Mouse (Mus musculus): Measurements from ENCODE around the gene Card11. TPM values are rescaled to one million over a fixed set of nuclear protein-coding genes. Genes with fewer than 3 reads are reported as not detected.

Card11 gene
- polyA plus RNA-seq, 1 experiment from 2014 or later, result 0.25 TPM

Small RNA genes lying within 50 kb of the gene (microRNA-seq; reads per million reads assigned to microRNA genes)
- not detected for gene Gm44385 (ENCODE audit: borderline number of aligned reads)

Other genes starting within 250 kb of the Card11 start
- 26.7 and 46.8 TPM in 2 replicates for gene Gna12, start 170.2 kb downstream of the Card11 start, polyA plus RNA-seq (2014; fragmentation: Nextera tagmentation; extraction: Ambion mirVana)
- 1.2 and 1.7 TPM in 2 replicates for gene Sdk1, start 240.9 kb upstream of the Card11 start, polyA plus RNA-seq (2014; fragmentation: Nextera tagmentation; extraction: Ambion mirVana)